Mouse (Mus musculus) forebrain, embryonic 10.5 days (tissue): Measurements from ENCODE around the gene Defa23. TPM values are rescaled to one million over a fixed set of nuclear protein-coding genes. Genes with fewer than 3 reads are reported as not detected.
"Not testable (repeated sequence)": the region's sequence is repeated elsewhere in the genome, so short reads cannot be mapped to it uniquely, and the experiment has no call there.

Source experiments
- DNase-seq: peaks from one replicate; pipeline ENCODE4 v3.0.0-alpha.2; 2017; ENCODE audit warnings: low spot score; ENCODE audit errors: extremely low spot score
- H3K27ac ChIP-seq: fragments of 300-500 bp; sonication (generic); 2 replicates; pipeline ENCODE4 v1.5.1; 2016; ENCODE audit warnings: mild to moderate bottlenecking
- H3K27me3 ChIP-seq: fragments of 300-500 bp; sonication (generic); 2 replicates; pipeline ENCODE4 v1.6.1; 2016; ENCODE audit warnings: mild to moderate bottlenecking; ENCODE audit not compliant: poor library complexity, severe bottlenecking
- H3K36me3 ChIP-seq: fragments of 300-500 bp; sonication (generic); replicated peaks from 2 replicates; pipeline ENCODE4 v1.6.1; 2016; ENCODE audit warnings: mild to moderate bottlenecking, moderate library complexity
- H3K4me1 ChIP-seq: fragments of 300-500 bp; sonication (generic); 2 replicates; pipeline ENCODE4 v1.6.1; 2016
- H3K4me3 ChIP-seq: fragments of 300-500 bp; sonication (generic); 2 replicates; pipeline ENCODE4 v1.5.1; 2016; ENCODE audit warnings: mild to moderate bottlenecking, moderate library complexity
- H3K9me3 ChIP-seq: fragments of 300-500 bp; sonication (generic); 2 replicates; pipeline ENCODE4 v1.6.1; 2016; ENCODE audit warnings: mild to moderate bottlenecking, moderate library complexity
- WGBS: fragments of 180-500 bp; shearing (Covaris S2); methylation state at CpG from one replicate; pipeline ENCODE4 v1.1.7; 2016; 5-methylcytosine and 5-hydroxymethylcytosine counted together
- polyA plus RNA-seq: library from polyadenylated mRNA; unstranded; fragments of >200 nt; fragmentation: Nextera tagmentation; extraction: Ambion mirVana; gene quantifications from 2 replicates; pipeline ENCODE4 v1.2.1, GENCODE M21; 2016

The Defa23 gene
- polyA plus RNA-seq, result not detected in 2 replicates

DNA sequence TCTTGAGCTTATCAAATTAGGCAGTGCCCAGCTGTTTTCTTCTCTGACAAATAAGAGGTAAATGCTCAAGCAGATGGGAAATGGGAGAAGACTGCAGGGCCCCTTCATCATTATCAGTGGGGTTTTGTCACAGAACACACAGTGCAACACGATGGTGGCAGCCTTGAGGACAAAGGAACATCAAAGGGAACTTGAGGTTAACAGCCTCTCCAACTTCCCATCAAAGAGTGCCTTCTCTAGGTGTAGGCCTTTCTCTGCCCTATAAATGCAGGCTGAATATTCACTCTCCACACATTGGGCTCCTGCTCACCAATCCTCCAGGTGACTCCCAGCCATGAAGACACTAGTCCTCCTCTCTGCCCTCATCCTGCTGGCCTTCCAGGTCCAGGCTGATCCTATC is at the start of gene Defa23:
Gene Defa23, plus strand, starts transcription at position 301 of the 400 bp plus-strand sequence.
- H3K27me3 ChIP-seq, DNase-seq, H3K9me3 ChIP-seq, H3K4me3 ChIP-seq, H3K4me1 ChIP-seq, H3K27ac ChIP-seq, H3K36me3 ChIP-seq: not testable (repeated sequence)
- no CpG with 5 or more reads among the region's 1 CpGs for WGBS

DNA sequence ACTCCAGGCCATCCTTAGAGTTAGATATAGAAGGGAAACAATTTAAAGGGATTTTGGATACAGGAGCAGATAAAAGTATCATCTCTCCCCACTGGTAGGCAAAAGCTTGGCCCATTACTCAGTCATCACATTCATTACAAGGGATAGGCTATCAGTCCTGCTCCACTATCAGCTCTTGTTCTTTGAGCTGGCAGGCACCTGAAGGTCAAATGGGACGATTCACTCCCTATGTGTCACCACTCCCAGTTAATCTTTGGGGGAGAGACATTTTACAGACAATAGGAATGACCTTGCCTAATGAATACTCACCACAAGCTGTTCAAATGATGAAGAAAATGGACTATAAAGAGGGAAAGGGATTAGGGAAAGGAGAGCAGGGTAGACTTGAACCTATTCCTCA is 48.0 kb upstream of the Defa23 start:
- Histone ChIP-seq H3K4me1 (no peaks in the 10 kb centered on the region), H3K9me3 (peaks cover 33% of the 10 kb centered on the region), H3K36me3 (no peaks in the 10 kb centered on the region), H3K4me3 (no peak overlapping the region), H3K27me3 (no peaks in the 10 kb centered on the region), H3K27ac (no peak overlapping the region)
- no peak for DNase-seq
- 29% methylated on average over 1 of the region's 1 CpGs for WGBS

DNA sequence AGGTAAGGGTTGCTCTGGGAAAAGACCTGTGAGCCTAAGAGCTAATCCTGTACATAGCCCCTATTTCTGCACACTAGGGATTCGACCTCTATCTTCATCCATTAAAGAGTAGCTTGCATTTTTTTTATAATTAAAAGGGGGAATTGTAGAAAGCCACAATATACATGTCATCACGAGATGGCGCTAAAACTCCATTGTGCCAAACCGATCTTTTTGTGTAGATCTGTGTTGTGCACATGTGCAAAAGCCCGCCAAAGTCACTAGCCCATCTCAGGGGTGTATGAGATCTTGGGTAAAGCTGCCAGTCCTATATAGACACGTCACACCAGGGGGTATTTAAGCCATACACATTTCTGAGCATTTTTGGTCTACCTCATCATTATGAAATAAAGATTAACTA is 46.3 kb upstream of the Defa23 start:
- H3K9me3 ChIP-seq, result peaks cover 39% of the 10 kb centered on the region
- H3K36me3 ChIP-seq, DNase-seq, H3K4me3 ChIP-seq, H3K27me3 ChIP-seq, H3K27ac ChIP-seq, H3K4me1 ChIP-seq: not testable (repeated sequence)
- WGBS, result 59% methylated on average over 6 of the region's 6 CpGs

DNA sequence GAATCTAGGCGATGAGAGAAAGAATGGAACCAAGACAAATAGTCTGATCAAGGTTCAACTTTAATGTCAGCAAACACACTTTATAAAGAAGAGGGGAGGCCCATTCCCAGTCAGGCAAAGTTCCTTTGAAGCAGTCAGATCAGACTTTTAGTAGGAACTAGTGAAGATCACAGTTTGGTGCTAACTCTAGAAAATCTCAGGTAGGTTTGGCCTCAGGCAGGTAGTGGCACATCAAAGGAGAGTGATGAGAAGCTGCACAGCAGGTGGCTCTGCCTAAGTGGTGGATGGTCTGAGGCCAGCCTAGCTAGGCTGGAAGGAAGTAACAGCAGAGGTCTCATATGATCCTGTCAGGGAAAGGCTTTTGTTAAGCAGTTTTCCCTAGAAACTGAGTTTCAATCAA is 44.3 kb upstream of the Defa23 start:
- H3K27me3 ChIP-seq, H3K4me3 ChIP-seq, H3K27ac ChIP-seq, DNase-seq, H3K4me1 ChIP-seq, H3K36me3 ChIP-seq: not testable (repeated sequence)
- WGBS, result 75% methylated on average over 1 of the region's 1 CpGs
- H3K9me3 ChIP-seq, result peaks cover 35% of the 10 kb centered on the region

DNA sequence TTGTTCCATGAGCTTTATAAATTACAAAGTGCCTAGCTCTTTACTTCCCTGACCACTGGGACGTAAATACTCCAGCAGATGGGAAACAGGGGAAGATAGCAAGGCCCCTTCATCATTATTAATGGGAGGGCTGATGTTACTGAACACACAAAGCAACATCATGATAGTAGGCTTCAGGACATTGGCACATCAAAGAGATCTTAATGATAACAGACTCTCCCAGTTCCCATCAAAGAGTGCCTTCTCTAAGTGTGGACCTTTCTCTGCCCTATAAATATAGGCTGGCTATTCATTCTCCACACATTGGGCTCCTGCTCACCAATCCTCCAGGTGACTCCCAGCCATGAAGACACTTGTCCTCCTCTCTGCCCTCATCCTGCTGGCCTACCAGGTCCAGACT is 29.6 kb upstream of the Defa23 start, which contains the start of gene Defa21:
Gene Defa21, plus strand, starts transcription at position 301 of the 400 bp plus-strand sequence.
- not testable (repeated sequence) for DNase-seq
- no CpG with 5 or more reads among the region's 1 CpGs for WGBS

DNA sequence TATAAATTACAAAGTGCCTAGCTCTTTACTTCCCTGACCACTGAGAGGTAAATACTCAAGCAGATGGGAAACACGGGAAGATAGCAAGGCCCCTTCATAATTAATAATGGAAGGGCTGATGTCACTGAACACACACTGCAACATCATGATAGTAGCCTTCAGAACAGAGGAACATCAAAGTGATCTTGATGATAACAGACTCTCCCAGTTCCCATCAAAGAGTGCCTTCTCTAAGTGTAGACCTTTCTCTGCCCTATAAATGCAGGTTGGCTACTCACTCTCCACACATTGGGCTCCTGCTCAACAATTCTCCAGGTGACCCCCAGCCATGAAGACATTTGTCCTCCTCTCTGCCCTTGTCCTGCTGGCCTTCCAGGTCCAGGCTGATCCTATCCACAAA is 9.9 kb downstream of the Defa23 start, which contains the start of gene Defa35:
Gene Defa35, plus strand, starts transcription at position 301 of the 400 bp plus-strand sequence.
- not testable (repeated sequence) for H3K9me3 ChIP-seq, H3K27me3 ChIP-seq, H3K4me3 ChIP-seq, H3K27ac ChIP-seq, DNase-seq, H3K36me3 ChIP-seq, H3K4me1 ChIP-seq
- 89% methylated on average over 1 of the region's 1 CpGs for WGBS

More for the DNA sequence above, 29.6 kb upstream of the Defa23 start, which contains the start of gene Defa21:
- not testable (repeated sequence) for H3K27ac ChIP-seq, H3K4me3 ChIP-seq, H3K27me3 ChIP-seq, H3K4me1 ChIP-seq, H3K36me3 ChIP-seq, H3K9me3 ChIP-seq

DNA sequence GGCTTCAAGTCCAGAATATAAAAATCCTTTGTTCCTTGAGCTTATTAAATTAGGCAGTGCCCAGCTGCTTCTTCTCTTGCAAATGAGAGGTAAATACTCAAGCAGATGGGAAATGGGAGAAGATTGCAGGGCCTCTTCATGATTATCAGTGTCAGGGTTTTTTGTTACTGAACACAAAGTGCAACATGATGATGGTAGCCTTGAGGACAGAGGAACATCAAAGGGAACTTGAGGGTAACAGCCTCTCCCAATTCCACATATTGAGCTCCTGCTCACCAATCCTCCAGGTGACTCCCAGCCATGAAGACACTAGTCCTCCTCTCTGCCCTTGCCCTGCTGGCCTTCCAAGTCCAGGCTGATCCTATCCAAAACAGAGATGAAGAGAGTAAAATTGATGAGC is 29.3 kb downstream of the Defa23 start, which contains the start of gene Defa25:
Gene Defa25, plus strand, starts transcription at position 301 of the 400 bp plus-strand sequence.
- DNase-seq, H3K27me3 ChIP-seq, H3K4me1 ChIP-seq, H3K4me3 ChIP-seq, H3K36me3 ChIP-seq, H3K27ac ChIP-seq, H3K9me3 ChIP-seq: not testable (repeated sequence)

DNA sequence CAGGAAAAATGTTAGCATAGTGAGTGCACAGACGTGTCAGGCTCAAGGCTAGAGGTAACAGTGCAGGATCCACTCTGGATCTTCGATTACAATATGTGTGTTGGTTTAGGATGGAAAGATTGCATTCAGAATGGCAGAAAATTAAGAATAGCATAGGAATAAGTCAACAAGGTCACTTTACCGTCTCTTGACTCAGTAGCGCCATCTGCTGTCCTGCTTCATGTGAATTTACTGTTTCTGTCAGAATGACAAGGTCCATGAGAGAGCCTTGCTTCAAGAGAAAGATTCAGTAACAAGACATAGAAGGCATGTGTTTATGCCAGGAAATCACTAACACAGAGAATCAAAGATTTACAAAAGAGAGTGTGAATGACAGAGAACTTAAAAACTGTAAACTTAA is 38.3 kb downstream of the Defa23 start:
- Histone ChIP-seq H3K4me1 (no peaks in the 10 kb centered on the region), H3K27ac (no peak overlapping the region), H3K9me3 (peaks cover 17% of the 10 kb centered on the region; the same call in 1 of the 2 replicates), H3K27me3 (no peaks in the 10 kb centered on the region), H3K36me3 (no peaks in the 10 kb centered on the region), H3K4me3 (no peak overlapping the region)
- 53% methylated on average over 4 of the region's 4 CpGs for WGBS
- DNase-seq, result no peak

DNA sequence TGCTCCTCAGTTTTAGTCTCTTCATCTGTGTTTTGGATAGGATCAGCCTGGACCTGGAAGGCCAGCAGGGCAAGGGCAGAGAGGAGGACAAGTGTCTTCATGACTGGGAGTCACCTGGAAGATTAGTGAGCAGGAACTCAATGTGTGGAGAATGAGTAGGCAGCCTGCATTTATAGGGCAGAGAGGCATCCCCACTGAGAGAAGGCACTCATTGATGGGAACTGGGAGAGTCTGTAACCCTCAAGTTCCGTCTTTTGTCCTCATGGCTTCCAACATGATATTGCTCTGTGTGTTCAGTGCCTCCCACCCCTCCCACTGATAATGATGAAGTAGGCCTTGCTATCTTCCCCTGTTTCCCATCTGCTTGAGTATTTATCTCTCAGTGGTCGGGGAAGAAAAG is 41.1 kb downstream of the Defa23 start, which contains the start of gene Gm14851:
Gene Gm14851, minus strand, starts transcription at position 101 of the 400 bp plus-strand sequence.
- not testable (repeated sequence) for H3K4me3 ChIP-seq, DNase-seq, H3K27me3 ChIP-seq, H3K36me3 ChIP-seq, H3K4me1 ChIP-seq, H3K27ac ChIP-seq
- peaks cover 31% of the 10 kb centered on the region for H3K9me3 ChIP-seq
- 75% methylated on average over 1 of the region's 2 CpGs for WGBS

Other genes starting within 250 kb of the Defa23 start
- not detected in 2 replicates for gene Defb33, start 162.4 kb upstream of the Defa23 start, polyA plus RNA-seq
- not detected in 2 replicates for gene Gm15056, start 152.4 kb upstream of the Defa23 start, polyA plus RNA-seq
- gene Gm6040, start 133.0 kb upstream of the Defa23 start, polyA plus RNA-seq, result not detected in 2 replicates
- not detected in 2 replicates for gene AY761185, start 110.3 kb upstream of the Defa23 start, polyA plus RNA-seq
- not detected in 2 replicates for gene Defa21, start 29.5 kb upstream of the Defa23 start, polyA plus RNA-seq
- not detected in 2 replicates for gene Defa35, start 10.0 kb downstream of the Defa23 start, polyA plus RNA-seq
- gene Defa25, start 29.4 kb downstream of the Defa23 start, polyA plus RNA-seq, result not detected in 2 replicates
- not detected in 2 replicates for gene Gm14851, start 41.0 kb downstream of the Defa23 start, polyA plus RNA-seq
- gene Defa30, start 79.6 kb downstream of the Defa23 start, polyA plus RNA-seq, result not detected in 2 replicates
- gene Defa22, start 107.2 kb downstream of the Defa23 start, polyA plus RNA-seq, result not detected in 2 replicates
- not detected in 2 replicates for gene Defa31, start 136.6 kb downstream of the Defa23 start, polyA plus RNA-seq
- gene Gm15293, start 146.5 kb downstream of the Defa23 start, polyA plus RNA-seq, result not detected in 2 replicates
- gene Gm15292, start 194.7 kb downstream of the Defa23 start, polyA plus RNA-seq, result not detected in 2 replicates